Mouse (Mus musculus): Measurements from ENCODE around the gene Dcbld2. TPM values are rescaled to one million over a fixed set of nuclear protein-coding genes. Genes with fewer than 3 reads are reported as not detected.

Dcbld2 gene
- polyA plus RNA-seq, 1 experiment from 2014 or later, result 8.7 TPM

- no peak overlapping the region for H3K9ac ChIP-seq
- ATAC-seq (ENCODE audit: low FRiP score) (no peak), DNase-seq (ENCODE audit: low spot score) (no peak)
- H3K4me1 ChIP-seq (replicated peaks; ENCODE audit: control insufficient read depth, insufficient read depth, low read length), result no peaks in the 10 kb centered on the region
- H3K36me3 ChIP-seq (replicated peaks; ENCODE audit: control insufficient read depth, insufficient read depth), result peaks cover 9% of the 10 kb centered on the region
- WGBS, result 74% methylated on average over 6 of the region's 6 CpGs
- H3K27me3 ChIP-seq (ENCODE audit: control insufficient read depth, insufficient read depth, low read length), result no peaks in the 10 kb centered on the region
- no peak overlapping the region for H3K27ac ChIP-seq
- no peaks in the 10 kb centered on the region for H3K9me3 ChIP-seq (ENCODE audit: control insufficient read depth, low read length)
- no peak overlapping the region for H3K4me3 ChIP-seq (replicated peaks; ENCODE audit: low read length)
- no peak overlapping the region for H3K4me2 ChIP-seq (replicated peaks)
Measured at GRCm38 (mm10) chr16:58444735-58445134, 36.5 kb downstream of the Dcbld2 start.

- DNase-seq (ENCODE audit: low spot score), result no peak
- Histone ChIP-seq H3K9ac (no peak overlapping the region), H3K27me3 (ENCODE audit: control insufficient read depth, insufficient read depth, low read length) (no peaks in the 10 kb centered on the region), H3K4me1 (replicated peaks; ENCODE audit: control insufficient read depth, insufficient read depth, low read length) (no peaks in the 10 kb centered on the region), H3K9me3 (ENCODE audit: control insufficient read depth, low read length) (no peaks in the 10 kb centered on the region), H3K4me2 (replicated peaks) (no peak overlapping the region), H3K27ac (no peak overlapping the region), H3K36me3 (replicated peaks; ENCODE audit: control insufficient read depth, insufficient read depth) (peaks cover 25% of the 10 kb centered on the region), H3K4me3 (replicated peaks; ENCODE audit: low read length) (no peak overlapping the region)
- 95% methylated on average over 4 of the region's 4 CpGs for WGBS
- ATAC-seq (ENCODE audit: low FRiP score), result no peak
Measured at GRCm38 (mm10) chr16:58446281-58447259, 38.3 kb downstream of the Dcbld2 start.

GRCm38 (mm10) chr16:58449073-58449472 lies 40.8 kb downstream of the Dcbld2 start:
- Histone ChIP-seq H3K27me3 (ENCODE audit: control insufficient read depth, insufficient read depth, low read length) (no peaks in the 10 kb centered on the region), H3K36me3 (replicated peaks; ENCODE audit: control insufficient read depth, insufficient read depth) (peaks cover 26% of the 10 kb centered on the region), H3K27ac (no peak overlapping the region), H3K4me3 (replicated peaks; ENCODE audit: low read length) (no peak overlapping the region), H3K4me2 (replicated peaks) (no peak overlapping the region), H3K4me1 (replicated peaks; ENCODE audit: control insufficient read depth, insufficient read depth, low read length) (no peaks in the 10 kb centered on the region), H3K9ac (no peak overlapping the region), H3K9me3 (ENCODE audit: control insufficient read depth, low read length) (no peaks in the 10 kb centered on the region)
- WGBS, result 91% methylated on average over 4 of the region's 4 CpGs
- DNase-seq (ENCODE audit: low spot score) (no peak), ATAC-seq (ENCODE audit: low FRiP score) (no peak)

GRCm38 (mm10) chr16:58450648-58451047 lies 42.4 kb downstream of the Dcbld2 start:
- H3K4me3 ChIP-seq (replicated peaks; ENCODE audit: low read length), result no peak overlapping the region
- H3K4me1 ChIP-seq (replicated peaks; ENCODE audit: control insufficient read depth, insufficient read depth, low read length), result no peaks in the 10 kb centered on the region
- no peak for DNase-seq (ENCODE audit: low spot score)
- no peak overlapping the region for H3K4me2 ChIP-seq (replicated peaks)
- no peak for ATAC-seq (ENCODE audit: low FRiP score)
- no peak overlapping the region for H3K27ac ChIP-seq
- H3K27me3 ChIP-seq (ENCODE audit: control insufficient read depth, insufficient read depth, low read length), result no peaks in the 10 kb centered on the region
- H3K9ac ChIP-seq, result no peak overlapping the region
- WGBS, result 77% methylated on average over 6 of the region's 6 CpGs
- no peaks in the 10 kb centered on the region for H3K9me3 ChIP-seq (ENCODE audit: control insufficient read depth, low read length)
- H3K36me3 ChIP-seq (replicated peaks; ENCODE audit: control insufficient read depth, insufficient read depth), result peaks cover 26% of the 10 kb centered on the region

GRCm38 (mm10) chr16:58451647-58452046 lies 43.4 kb downstream of the Dcbld2 start:
- DNase-seq (ENCODE audit: low spot score) (no peak), ATAC-seq (ENCODE audit: low FRiP score) (no peak)
- no peak overlapping the region for H3K9ac ChIP-seq
- H3K27ac ChIP-seq, result no peak overlapping the region
- WGBS, result 98% methylated on average over 5 of the region's 5 CpGs
- H3K36me3 ChIP-seq (replicated peaks; ENCODE audit: control insufficient read depth, insufficient read depth), result peaks cover 33% of the 10 kb centered on the region
- H3K9me3 ChIP-seq (ENCODE audit: control insufficient read depth, low read length), result no peaks in the 10 kb centered on the region
- H3K4me3 ChIP-seq (replicated peaks; ENCODE audit: low read length), result no peak overlapping the region
- no peak overlapping the region for H3K4me2 ChIP-seq (replicated peaks)
- H3K27me3 ChIP-seq (ENCODE audit: control insufficient read depth, insufficient read depth, low read length), result no peaks in the 10 kb centered on the region
- H3K4me1 ChIP-seq (replicated peaks; ENCODE audit: control insufficient read depth, insufficient read depth, low read length), result no peaks in the 10 kb centered on the region

- no peak overlapping the region for H3K9ac ChIP-seq
- no peaks in the 10 kb centered on the region for H3K27me3 ChIP-seq (ENCODE audit: control insufficient read depth, insufficient read depth, low read length)
- no peaks in the 10 kb centered on the region for H3K4me1 ChIP-seq (replicated peaks; ENCODE audit: control insufficient read depth, insufficient read depth, low read length)
- 80% methylated on average over 3 of the region's 3 CpGs for WGBS
- no peaks in the 10 kb centered on the region for H3K9me3 ChIP-seq (ENCODE audit: control insufficient read depth, low read length)
- no peak for DNase-seq (ENCODE audit: low spot score)
- ATAC-seq (ENCODE audit: low FRiP score), result no peak
- H3K27ac ChIP-seq, result no peak overlapping the region
- no peak overlapping the region for H3K4me2 ChIP-seq (replicated peaks)
- peaks cover 41% of the 10 kb centered on the region for H3K36me3 ChIP-seq (replicated peaks; ENCODE audit: control insufficient read depth, insufficient read depth)
- H3K4me3 ChIP-seq (replicated peaks; ENCODE audit: low read length), result no peak overlapping the region
Measured at GRCm38 (mm10) chr16:58453138-58453537, 44.9 kb downstream of the Dcbld2 start.

GRCm38 (mm10) chr16:58453820-58454219 lies 45.6 kb downstream of the Dcbld2 start:
- Histone ChIP-seq H3K9me3 (ENCODE audit: control insufficient read depth, low read length) (no peaks in the 10 kb centered on the region), H3K4me2 (replicated peaks) (no peak overlapping the region), H3K27me3 (ENCODE audit: control insufficient read depth, insufficient read depth, low read length) (no peaks in the 10 kb centered on the region), H3K9ac (no peak overlapping the region), H3K4me3 (replicated peaks; ENCODE audit: low read length) (no peak overlapping the region), H3K4me1 (replicated peaks; ENCODE audit: control insufficient read depth, insufficient read depth, low read length) (no peaks in the 10 kb centered on the region), H3K27ac (no peak overlapping the region), H3K36me3 (replicated peaks; ENCODE audit: control insufficient read depth, insufficient read depth) (peaks cover 46% of the 10 kb centered on the region)
- DNase-seq (ENCODE audit: low spot score) (no peak), ATAC-seq (ENCODE audit: low FRiP score) (no peak)

GRCm38 (mm10) chr16:58454617-58455016 lies 46.4 kb downstream of the Dcbld2 start:
- H3K4me3 ChIP-seq (replicated peaks; ENCODE audit: low read length), result no peak overlapping the region
- no peak for ATAC-seq (ENCODE audit: low FRiP score)
- H3K4me1 ChIP-seq (replicated peaks; ENCODE audit: control insufficient read depth, insufficient read depth, low read length), result no peaks in the 10 kb centered on the region
- H3K36me3 ChIP-seq (replicated peaks; ENCODE audit: control insufficient read depth, insufficient read depth), result peaks cover 47% of the 10 kb centered on the region
- H3K27ac ChIP-seq, result no peak overlapping the region
- 75% methylated on average over 8 of the region's 8 CpGs for WGBS
- no peaks in the 10 kb centered on the region for H3K27me3 ChIP-seq (ENCODE audit: control insufficient read depth, insufficient read depth, low read length)
- H3K9ac ChIP-seq, result no peak overlapping the region
- DNase-seq (ENCODE audit: low spot score), result peak; percentile 62
- no peak overlapping the region for H3K4me2 ChIP-seq (replicated peaks)
- H3K9me3 ChIP-seq (ENCODE audit: control insufficient read depth, low read length), result no peaks in the 10 kb centered on the region

GRCm38 (mm10) chr16:58455118-58455517 lies 46.9 kb downstream of the Dcbld2 start:
- H3K36me3 ChIP-seq (replicated peaks; ENCODE audit: control insufficient read depth, insufficient read depth), result peaks cover 45% of the 10 kb centered on the region
- no peak overlapping the region for H3K4me3 ChIP-seq (replicated peaks; ENCODE audit: low read length)
- H3K4me1 ChIP-seq (replicated peaks; ENCODE audit: control insufficient read depth, insufficient read depth, low read length), result no peaks in the 10 kb centered on the region
- H3K27me3 ChIP-seq (ENCODE audit: control insufficient read depth, insufficient read depth, low read length), result no peaks in the 10 kb centered on the region
- no peak overlapping the region for H3K9ac ChIP-seq
- H3K4me2 ChIP-seq (replicated peaks), result no peak overlapping the region
- DNase-seq (ENCODE audit: low spot score), result no peak
- no peaks in the 10 kb centered on the region for H3K9me3 ChIP-seq (ENCODE audit: control insufficient read depth, low read length)
- ATAC-seq (ENCODE audit: low FRiP score), result no peak
- 93% methylated on average over 5 of the region's 5 CpGs for WGBS
- H3K27ac ChIP-seq, result no peak overlapping the region
